Mouse (Mus musculus): Measurements from ENCODE around the gene Tinf2.

- TF ChIP-seq CTCF (IDR thresholded peaks at IDR 0.05; ENCODE audit: low read depth, low read length) (no peak), POLR2A (IDR thresholded peaks at IDR 0.05; ENCODE audit: insufficient read depth, low read length) (no peak)
Observed at GRCm38 (mm10) chr14:55677615-55678014, 4.0 kb downstream of the Tinf2 start.
